Mouse (Mus musculus): ENCODE data around the gene Ccdc30. TPM values are rescaled to one million over a fixed set of nuclear protein-coding genes. Genes with fewer than 3 reads are reported as not detected.

Gene Ccdc30
- polyA plus RNA-seq, 1 experiment from 2014 or later, result 20.9 TPM

GRCm38 (mm10) chr4:119300761-119301160, 114.6 kb downstream of the Ccdc30 start:
- WGBS, result 92% methylated on average over 3 of the region's 3 CpGs
- Histone ChIP-seq H3K4me2 (replicated peaks) (no peak overlapping the region), H3K4me3 (replicated peaks; ENCODE audit: low read length) (no peak overlapping the region), H3K9me3 (ENCODE audit: control insufficient read depth, low read length) (no peaks in the 10 kb centered on the region), H3K9ac (no peak overlapping the region), H3K27me3 (ENCODE audit: control insufficient read depth, insufficient read depth, low read length) (no peaks in the 10 kb centered on the region), H3K27ac (no peak overlapping the region), H3K36me3 (replicated peaks; ENCODE audit: control insufficient read depth, insufficient read depth) (no peaks in the 10 kb centered on the region), H3K4me1 (replicated peaks; ENCODE audit: control insufficient read depth, insufficient read depth, low read length) (peaks cover 2% of the 10 kb centered on the region)
- no peak for DNase-seq (ENCODE audit: low spot score)
- ATAC-seq (ENCODE audit: low FRiP score), result no peak

- WGBS, result 94% methylated on average over 2 of the region's 2 CpGs
- no peak overlapping the region for H3K9ac ChIP-seq
- H3K27me3 ChIP-seq (ENCODE audit: control insufficient read depth, insufficient read depth, low read length), result no peaks in the 10 kb centered on the region
- no peak overlapping the region for H3K4me2 ChIP-seq (replicated peaks)
- ATAC-seq (ENCODE audit: low FRiP score) (no peak), DNase-seq (ENCODE audit: low spot score) (no peak)
- no peaks in the 10 kb centered on the region for H3K9me3 ChIP-seq (ENCODE audit: control insufficient read depth, low read length)
- H3K27ac ChIP-seq, result no peak overlapping the region
- H3K4me3 ChIP-seq (replicated peaks; ENCODE audit: low read length), result no peak overlapping the region
- H3K4me1 ChIP-seq (replicated peaks; ENCODE audit: control insufficient read depth, insufficient read depth, low read length), result peaks cover 11% of the 10 kb centered on the region
- no peaks in the 10 kb centered on the region for H3K36me3 ChIP-seq (replicated peaks; ENCODE audit: control insufficient read depth, insufficient read depth)
Observed at GRCm38 (mm10) chr4:119297361-119297760, 118.0 kb downstream of the Ccdc30 start.

GRCm38 (mm10) chr4:119295134-119295453, 120.2 kb downstream of the Ccdc30 start:
- no peaks in the 10 kb centered on the region for H3K27me3 ChIP-seq (ENCODE audit: control insufficient read depth, insufficient read depth, low read length)
- peak overlapping the region; percentile 87 for H3K9ac ChIP-seq
- peaks cover 27% of the 10 kb centered on the region for H3K4me1 ChIP-seq (replicated peaks; ENCODE audit: control insufficient read depth, insufficient read depth, low read length)
- no peak for DNase-seq (ENCODE audit: low spot score)
- 6% methylated on average over 6 of the region's 6 CpGs for WGBS
- H3K4me2 ChIP-seq (replicated peaks), result peak overlapping the region; percentile 54
- H3K27ac ChIP-seq, result peak overlapping the region; percentile 88
- H3K9me3 ChIP-seq (ENCODE audit: control insufficient read depth, low read length), result no peaks in the 10 kb centered on the region
- H3K4me3 ChIP-seq (replicated peaks; ENCODE audit: low read length), result peak overlapping the region; percentile 95
- ATAC-seq (ENCODE audit: low FRiP score), result no peak
- peaks cover 10% of the 10 kb centered on the region for H3K36me3 ChIP-seq (replicated peaks; ENCODE audit: control insufficient read depth, insufficient read depth)

- ATAC-seq (ENCODE audit: low FRiP score), result peak; percentile 99
- H3K9me3 ChIP-seq (ENCODE audit: control insufficient read depth, low read length), result no peaks in the 10 kb centered on the region
- DNase-seq (ENCODE audit: low spot score), result peak; percentile 99
Observed at GRCm38 (mm10) chr4:119294415-119295133, 120.7 kb downstream of the Ccdc30 start, which contains the start of gene Ybx1. Ybx1 (minus strand) TSS chr4:119294604.

GRCm38 (mm10) chr4:119293574-119294258, 121.6 kb downstream of the Ccdc30 start:
- H3K4me3 ChIP-seq (replicated peaks; ENCODE audit: low read length), result peak overlapping the region; percentile 95
- peak; percentile 37 for DNase-seq (ENCODE audit: low spot score)
- peak overlapping the region; percentile 70 for H3K4me2 ChIP-seq (replicated peaks)
- under 1% methylated on average over 38 of the region's 80 CpGs for WGBS
- H3K27ac ChIP-seq, result peak overlapping the region; percentile 89
- H3K9ac ChIP-seq, result peak overlapping the region; percentile 87
- ATAC-seq (ENCODE audit: low FRiP score), result peak; percentile 13
- H3K4me1 ChIP-seq (replicated peaks; ENCODE audit: control insufficient read depth, insufficient read depth, low read length), result peaks cover 27% of the 10 kb centered on the region
- H3K27me3 ChIP-seq (ENCODE audit: control insufficient read depth, insufficient read depth, low read length), result no peaks in the 10 kb centered on the region
- H3K9me3 ChIP-seq (ENCODE audit: control insufficient read depth, low read length), result no peaks in the 10 kb centered on the region
- peaks cover 13% of the 10 kb centered on the region for H3K36me3 ChIP-seq (replicated peaks; ENCODE audit: control insufficient read depth, insufficient read depth)

More at GRCm38 (mm10) chr4:119294415-119295133, 120.7 kb downstream of the Ccdc30 start, which contains the start of gene Ybx1:
- peak within 1 kb of the TSS; percentile 95 for H3K4me3 ChIP-seq (replicated peaks; ENCODE audit: low read length)
- peaks cover 27% of the 10 kb centered on the region for H3K4me1 ChIP-seq (replicated peaks; ENCODE audit: control insufficient read depth, insufficient read depth, low read length)
- peaks cover 10% of the 10 kb centered on the region for H3K36me3 ChIP-seq (replicated peaks; ENCODE audit: control insufficient read depth, insufficient read depth)
- H3K27me3 ChIP-seq (ENCODE audit: control insufficient read depth, insufficient read depth, low read length), result no peaks in the 10 kb centered on the region
- under 1% methylated on average over 61 of the region's 61 CpGs for WGBS
- H3K4me2 ChIP-seq (replicated peaks), result peak within 1 kb of the TSS; percentile 70
- H3K27ac ChIP-seq, result peak within 1 kb of the TSS; percentile 89
- H3K9ac ChIP-seq, result peak within 1 kb of the TSS; percentile 87

- Histone ChIP-seq H3K4me1 (replicated peaks; ENCODE audit: control insufficient read depth, insufficient read depth, low read length) (peaks cover 27% of the 10 kb centered on the region), H3K36me3 (replicated peaks; ENCODE audit: control insufficient read depth, insufficient read depth) (peaks cover 13% of the 10 kb centered on the region), H3K4me2 (replicated peaks) (peak overlapping the region; percentile 70), H3K27ac (peak overlapping the region; percentile 89), H3K27me3 (ENCODE audit: control insufficient read depth, insufficient read depth, low read length) (no peaks in the 10 kb centered on the region), H3K4me3 (replicated peaks; ENCODE audit: low read length) (peak overlapping the region; percentile 95), H3K9me3 (ENCODE audit: control insufficient read depth, low read length) (no peaks in the 10 kb centered on the region), H3K9ac (peak overlapping the region; percentile 87)
- ATAC-seq (ENCODE audit: low FRiP score) (0 out of 2 replicates have a peak, but pooled peaks have one; percentile 19), DNase-seq (ENCODE audit: low spot score) (peak; percentile 62)
- 2% methylated on average over 24 of the region's 24 CpGs for WGBS
Observed at GRCm38 (mm10) chr4:119292771-119293573, 122.3 kb downstream of the Ccdc30 start.

GRCm38 (mm10) chr4:119291921-119292320, 123.4 kb downstream of the Ccdc30 start:
- Histone ChIP-seq H3K36me3 (replicated peaks; ENCODE audit: control insufficient read depth, insufficient read depth) (peaks cover 23% of the 10 kb centered on the region), H3K9ac (peak overlapping the region; percentile 87), H3K9me3 (ENCODE audit: control insufficient read depth, low read length) (no peaks in the 10 kb centered on the region), H3K27me3 (ENCODE audit: control insufficient read depth, insufficient read depth, low read length) (no peaks in the 10 kb centered on the region), H3K4me3 (replicated peaks; ENCODE audit: low read length) (peak overlapping the region; percentile 95), H3K4me1 (replicated peaks; ENCODE audit: control insufficient read depth, insufficient read depth, low read length) (peaks cover 31% of the 10 kb centered on the region), H3K27ac (0 out of 2 replicates have a peak overlapping the region, but pooled peaks have one; percentile 89), H3K4me2 (replicated peaks) (peak overlapping the region; percentile 70)
- ATAC-seq (ENCODE audit: low FRiP score), result no peak
- no peak for DNase-seq (ENCODE audit: low spot score)
- 82% methylated on average over 1 of the region's 1 CpGs for WGBS

GRCm38 (mm10) chr4:119285336-119285735, 130.0 kb downstream of the Ccdc30 start:
- 83% methylated on average over 2 of the region's 2 CpGs for WGBS
- Histone ChIP-seq H3K27ac (no peak overlapping the region), H3K27me3 (ENCODE audit: control insufficient read depth, insufficient read depth, low read length) (no peaks in the 10 kb centered on the region), H3K9me3 (ENCODE audit: control insufficient read depth, low read length) (no peaks in the 10 kb centered on the region), H3K4me1 (replicated peaks; ENCODE audit: control insufficient read depth, insufficient read depth, low read length) (peaks cover 5% of the 10 kb centered on the region), H3K4me3 (replicated peaks; ENCODE audit: low read length) (no peak overlapping the region), H3K9ac (no peak overlapping the region), H3K4me2 (replicated peaks) (no peak overlapping the region), H3K36me3 (replicated peaks; ENCODE audit: control insufficient read depth, insufficient read depth) (peaks cover 59% of the 10 kb centered on the region)
- no peak for ATAC-seq (ENCODE audit: low FRiP score)
- DNase-seq (ENCODE audit: low spot score), result no peak

- DNase-seq (ENCODE audit: low spot score) (no peak), ATAC-seq (ENCODE audit: low FRiP score) (no peak)
- Histone ChIP-seq H3K9me3 (ENCODE audit: control insufficient read depth, low read length) (no peaks in the 10 kb centered on the region), H3K27me3 (ENCODE audit: control insufficient read depth, insufficient read depth, low read length) (no peaks in the 10 kb centered on the region), H3K36me3 (replicated peaks; ENCODE audit: control insufficient read depth, insufficient read depth) (peaks cover 64% of the 10 kb centered on the region), H3K4me3 (replicated peaks; ENCODE audit: low read length) (no peak overlapping the region), H3K9ac (no peak overlapping the region), H3K4me1 (replicated peaks; ENCODE audit: control insufficient read depth, insufficient read depth, low read length) (peaks cover 4% of the 10 kb centered on the region; the same call in 1 of the 2 replicates), H3K4me2 (replicated peaks) (no peak overlapping the region), H3K27ac (no peak overlapping the region)
- WGBS, result 93% methylated on average over 1 of the region's 1 CpGs
Observed at GRCm38 (mm10) chr4:119284861-119285260, 130.5 kb downstream of the Ccdc30 start.
